Mouse (Mus musculus) E14TG2a.4 (cell line): ENCODE results near the gene Ino80.

ENCODE experiments used
- CTCF ChIP-seq: conservative IDR thresholded peaks from 2 replicates; pipeline ENCODE4 v1.5.1; 2014; ENCODE audit warnings: low read length
- NANOG ChIP-seq: IDR thresholded peaks from 2 replicates; pipeline ENCODE4 v1.6.1; 2014; ENCODE audit warnings: borderline replicate concordance, low read length, mixed read lengths

DNA sequence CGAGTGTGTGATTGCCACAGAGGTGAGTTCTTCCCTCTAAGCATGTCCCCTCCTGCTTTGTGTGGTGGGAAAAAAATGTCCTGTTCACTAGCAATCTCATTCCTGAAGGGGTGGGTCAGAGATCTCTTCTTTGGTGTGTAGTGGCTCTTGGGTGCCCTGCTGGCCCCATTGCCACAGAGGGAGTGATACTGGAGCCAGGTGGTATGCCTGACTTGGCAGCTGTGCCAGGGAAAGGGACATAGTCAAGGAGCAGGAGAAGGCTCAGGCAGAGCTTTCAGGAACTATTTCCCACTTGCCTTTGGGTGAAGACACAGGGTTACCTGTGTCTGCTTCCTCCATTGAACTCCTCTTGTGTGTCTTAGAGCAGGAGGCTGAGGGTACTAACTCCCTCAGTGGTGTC lies 143.4 kb downstream of the Ino80 start:
- TF ChIP-seq CTCF (no peak), NANOG (no peak)
